Mouse (Mus musculus): ENCODE data around the gene Tbcb.

GRCm38 (mm10) chr7:30279951-30280669 is 48.0 kb upstream of the Tbcb start, which contains the start of the genes Thap8 and Wdr62:
- no peak for TF ChIP-seq CTCF (IDR thresholded peaks at IDR 0.05; ENCODE audit: extremely low read depth, insufficient read depth, low read length)
- no peak for TF ChIP-seq POLR2A (IDR thresholded peaks at IDR 0.05; ENCODE audit: extremely low read depth, insufficient read depth, low read length)
